Mouse (Mus musculus) heart, postnatal 0 days (tissue): ENCODE results near the gene Tpcn1. TPM values are rescaled to one million over a fixed set of nuclear protein-coding genes. Genes with fewer than 3 reads are reported as not detected.

Source experiments
- ATAC-seq: fragments of 200-750 bp; cut with Nextera tagmentation; 2 replicates; pipeline ENCODE4 v1.8.0; 2017; ENCODE audit warnings: low read depth, moderate number of reproducible peaks, moderate library complexity; ENCODE audit not compliant: insufficient read depth
- DNase-seq: peaks from one replicate; pipeline ENCODE4 v3.0.0-alpha.2; 2016; ENCODE audit warnings: low spot score
- H3K27ac ChIP-seq: fragments of 300-500 bp; sonication (generic); 2 replicates; pipeline ENCODE4 v1.5.1; 2014; ENCODE audit warnings: low read depth, mild to moderate bottlenecking
- H3K27me3 ChIP-seq: fragments of 300-500 bp; sonication (generic); 2 replicates; pipeline ENCODE4 v1.6.1; 2014; ENCODE audit warnings: low read length, mixed read lengths; ENCODE audit not compliant: control insufficient read depth, insufficient read depth
- H3K36me3 ChIP-seq: fragments of 300-500 bp; sonication (generic); replicated peaks from 2 replicates; pipeline ENCODE4 v1.6.1; 2014; ENCODE audit warnings: low read length, mixed read lengths; ENCODE audit not compliant: control insufficient read depth, insufficient read depth
- H3K4me1 ChIP-seq: fragments of 300-500 bp; sonication (generic); 2 replicates; pipeline ENCODE4 v1.6.1; 2014; ENCODE audit warnings: antibody characterized with exemption; ENCODE audit not compliant: control insufficient read depth, insufficient read depth
- H3K4me2 ChIP-seq: fragments of 300-500 bp; sonication (generic); 2 replicates; pipeline ENCODE4 v1.6.1; 2014; ENCODE audit warnings: low read depth, mild to moderate bottlenecking, low read length, moderate library complexity
- H3K4me3 ChIP-seq: fragments of 300-500 bp; sonication (generic); 2 replicates; pipeline ENCODE4 v1.5.1; 2014; ENCODE audit warnings: low read depth, low read length
- H3K9ac ChIP-seq: fragments of 300-500 bp; sonication (generic); replicated peaks from 2 replicates; pipeline ENCODE4 v1.6.1; 2014; ENCODE audit warnings: low read depth, low read length, mixed read lengths
- H3K9me3 ChIP-seq: fragments of 300-500 bp; sonication (generic); replicated peaks from 2 replicates; pipeline ENCODE4 v1.6.1; 2016; ENCODE audit warnings: low read length; ENCODE audit not compliant: control insufficient read depth
- CTCF ChIP-seq: IDR thresholded peaks from 2 replicates; pipeline ENCODE4 v1.5.1; 2016; ENCODE audit warnings: antibody characterized with exemption, control low read depth, low read depth
- EP300 ChIP-seq: IDR thresholded peaks from 2 replicates; pipeline ENCODE4 v1.6.1; 2016; ENCODE audit warnings: antibody characterized with exemption, low read depth
- WGBS: fragments of 180-500 bp; shearing (Covaris S2); extraction: QIAGEN DNeasy Blood & Tissue Kit; methylation state at CpG from one replicate; pipeline ENCODE4 v1.1.7; 2014; 5-methylcytosine and 5-hydroxymethylcytosine counted together
- polyA plus RNA-seq: library from polyadenylated mRNA; unstranded; fragments of >200 nt; fragmentation: Nextera tagmentation; extraction: Ambion mirVana; gene quantifications from 2 replicates; pipeline ENCODE4 v1.2.1, GENCODE M21; 2015
- total RNA-seq: library from RNA; depleted of rRNA; stranded (reverse); fragments of >200 nt; gene quantifications from 2 replicates; pipeline ENCODE4 v1.2.3, GENCODE M21; 2014; ENCODE audit warnings: low replicate concordance

Gene Tpcn1
- total and polyA plus RNA-seq, 2 experiments from 2014 or later = 11.5 to 15.8 TPM

- Histone ChIP-seq H3K27ac (no peak overlapping the region), H3K27me3 (no peaks in the 10 kb centered on the region), H3K9ac (no peak overlapping the region), H3K9me3 (no peaks in the 10 kb centered on the region), H3K36me3 (peaks cover 34% of the 10 kb centered on the region), H3K4me1 (peaks cover 14% of the 10 kb centered on the region), H3K4me2 (no peak overlapping the region), H3K4me3 (no peak overlapping the region)
- ATAC-seq (no peak), DNase-seq (no peak)
- WGBS = 91% methylated on average over 4 of the region's 4 CpGs
- TF ChIP-seq CTCF (peak; percentile 37), EP300 (no peak)
These were observed 27.4 kb upstream of the Tpcn1 start for GRCm38 (mm10) chr5:120615903-120616302.

GRCm38 (mm10) chr5:120612822-120613604 is 24.5 kb upstream of the Tpcn1 start:
- ATAC-seq (peak; percentile 93), DNase-seq (peak; percentile 100)
- WGBS = under 1% methylated on average over 69 of the region's 69 CpGs
- TF ChIP-seq CTCF = no peak
- no peak for TF ChIP-seq EP300
- H3K27me3 ChIP-seq = no peaks in the 10 kb centered on the region
- peak overlapping the region; percentile 82 for H3K4me3 ChIP-seq
- H3K9ac ChIP-seq = peak overlapping the region; percentile 68
- peaks cover 16% of the 10 kb centered on the region for H3K4me1 ChIP-seq
- peaks cover 7% of the 10 kb centered on the region; the same call in 1 of the 2 replicates for H3K36me3 ChIP-seq
- H3K4me2 ChIP-seq = peak overlapping the region; percentile 97
- peak overlapping the region; percentile 88 for H3K27ac ChIP-seq
- H3K9me3 ChIP-seq = no peaks in the 10 kb centered on the region

- peak within 1 kb of the TSS; percentile 97 for H3K4me2 ChIP-seq
- DNase-seq = peak; percentile 93
- peak within 1 kb of the TSS; percentile 88 for H3K27ac ChIP-seq
- ATAC-seq = peak; percentile 83
- H3K36me3 ChIP-seq = 0 out of 2 replicates have a peak, but pooled peaks cover 1% of the 10 kb centered on the region
- 0% methylated on average over 22 of the region's 22 CpGs for WGBS
- no peaks in the 10 kb centered on the region for H3K9me3 ChIP-seq
- H3K9ac ChIP-seq = peak within 1 kb of the TSS; percentile 68
- peaks cover 16% of the 10 kb centered on the region for H3K4me1 ChIP-seq
- H3K4me3 ChIP-seq = peak within 1 kb of the TSS; percentile 82
- TF ChIP-seq EP300 (peak; percentile 75; the same call in 1 of the 2 replicates), CTCF (no peak)
- H3K27me3 ChIP-seq = no peaks in the 10 kb centered on the region
These were observed 24.0 kb upstream of the Tpcn1 start, which contains the start of the genes Rita1 and Ddx54 for GRCm38 (mm10) chr5:120612442-120612821. Rita1 (minus strand) TSS chr5:120612589. Ddx54 (plus strand) TSS chr5:120612739.

- no peak for DNase-seq
- WGBS = 56% methylated on average over 8 of the region's 8 CpGs
- no peak for TF ChIP-seq EP300
- no peak for TF ChIP-seq CTCF
- peak overlapping the region; percentile 51 for H3K9ac ChIP-seq
- no peak for ATAC-seq
- H3K4me3 ChIP-seq = peak overlapping the region; percentile 82
- no peaks in the 10 kb centered on the region for H3K9me3 ChIP-seq
- H3K27me3 ChIP-seq = no peaks in the 10 kb centered on the region
- H3K4me2 ChIP-seq = peak overlapping the region; percentile 81
- peaks cover 16% of the 10 kb centered on the region for H3K4me1 ChIP-seq
- 0 out of 2 replicates have a peak overlapping the region, but pooled peaks have one; percentile 83 for H3K27ac ChIP-seq
- no peaks in the 10 kb centered on the region for H3K36me3 ChIP-seq
These were observed 22.9 kb upstream of the Tpcn1 start for GRCm38 (mm10) chr5:120611416-120611815.

GRCm38 (mm10) chr5:120610906-120611305 is 22.4 kb upstream of the Tpcn1 start:
- H3K9me3 ChIP-seq = no peaks in the 10 kb centered on the region
- no peaks in the 10 kb centered on the region for H3K27me3 ChIP-seq
- no peak for TF ChIP-seq EP300
- no peak for TF ChIP-seq CTCF
- no peaks in the 10 kb centered on the region for H3K36me3 ChIP-seq
- DNase-seq (no peak), ATAC-seq (no peak)
- peak overlapping the region; percentile 82; the same call in 1 of the 2 replicates for H3K4me3 ChIP-seq
- H3K4me1 ChIP-seq = peaks cover 16% of the 10 kb centered on the region
- no peak overlapping the region for H3K27ac ChIP-seq
- WGBS = 91% methylated on average over 5 of the region's 5 CpGs
- peak overlapping the region; percentile 81 for H3K4me2 ChIP-seq
- peak overlapping the region; percentile 51; the same call in 1 of the 2 replicates for H3K9ac ChIP-seq
